Mouse (Mus musculus): ENCODE results near the gene Babam2. TPM values are rescaled to one million over a fixed set of nuclear protein-coding genes. Genes with fewer than 3 reads are reported as not detected.

Gene Babam2
- polyA plus RNA-seq, 1 experiment = 45.2 TPM

GRCm38 (mm10) chr5:31713280-31713711 lies 15.8 kb downstream of the Babam2 start:
- DNase-seq (ENCODE audit: extremely low spot score in 1 of 2, low spot score in 1 of 2) = no peak

GRCm38 (mm10) chr5:31713841-31714264 lies 16.4 kb downstream of the Babam2 start:
- DNase-seq (ENCODE audit: extremely low spot score in 1 of 2, low spot score in 1 of 2) = no peak

DNA sequence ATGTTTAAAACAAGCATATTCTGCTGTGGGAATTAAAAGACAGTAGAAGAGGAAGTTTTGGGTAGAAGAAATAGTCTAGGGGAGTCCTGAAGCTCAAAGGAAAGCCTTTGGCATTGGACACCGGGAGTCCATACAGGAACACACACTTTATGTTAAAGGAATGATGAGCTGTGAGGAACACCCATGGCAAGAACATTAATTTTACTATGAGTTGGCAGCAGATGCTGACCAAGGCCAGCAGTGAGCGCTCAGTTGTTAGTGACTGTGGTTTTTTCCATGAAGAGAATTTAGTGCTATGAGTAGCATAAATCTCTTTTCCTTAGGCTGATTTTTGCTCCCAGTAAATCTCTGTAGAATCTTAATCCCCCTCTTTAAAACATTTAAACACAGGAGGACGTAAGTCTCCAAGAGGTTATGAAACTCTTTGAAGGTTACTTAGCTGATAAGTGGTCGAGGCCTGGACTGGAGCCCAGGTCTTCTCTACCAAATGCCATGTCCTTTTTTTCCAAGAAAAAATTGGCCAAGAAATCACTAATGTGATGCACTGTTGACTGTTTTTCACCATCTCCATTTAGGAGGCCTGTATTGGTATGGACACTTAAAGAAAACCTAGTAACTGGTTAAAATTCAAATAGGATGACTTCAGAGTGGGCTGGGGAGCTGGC lies 18.1 kb downstream of the Babam2 start:
- DNase-seq (ENCODE audit: extremely low spot score in 1 of 2, low spot score in 1 of 2) = no peak

GRCm38 (mm10) chr5:31724519-31724918 lies 27.0 kb downstream of the Babam2 start:
- DNase-seq (ENCODE audit: extremely low spot score in 1 of 2, low spot score in 1 of 2) = no peak

DNA sequence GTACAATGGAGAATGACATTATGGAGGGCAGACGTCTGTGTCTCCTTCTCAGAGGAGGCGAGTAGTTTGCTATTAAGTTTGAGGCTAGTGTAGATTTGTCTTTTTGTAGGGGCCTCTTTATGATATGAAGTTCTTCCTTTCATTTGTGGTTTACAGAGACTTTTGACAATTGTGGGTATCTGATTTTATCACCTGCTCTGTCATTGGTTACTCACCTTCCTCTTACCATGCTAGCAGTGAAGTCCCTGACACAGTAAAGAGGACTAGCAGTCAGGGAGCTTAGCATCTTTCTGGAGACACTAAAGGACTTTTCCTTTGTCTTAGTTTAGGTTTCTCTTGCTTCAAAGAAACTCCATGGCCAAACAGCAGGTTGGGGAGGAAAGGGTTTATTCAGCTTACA lies 28.4 kb downstream of the Babam2 start:
- DNase-seq (ENCODE audit: extremely low spot score in 1 of 2, low spot score in 1 of 2) = no peak

DNA sequence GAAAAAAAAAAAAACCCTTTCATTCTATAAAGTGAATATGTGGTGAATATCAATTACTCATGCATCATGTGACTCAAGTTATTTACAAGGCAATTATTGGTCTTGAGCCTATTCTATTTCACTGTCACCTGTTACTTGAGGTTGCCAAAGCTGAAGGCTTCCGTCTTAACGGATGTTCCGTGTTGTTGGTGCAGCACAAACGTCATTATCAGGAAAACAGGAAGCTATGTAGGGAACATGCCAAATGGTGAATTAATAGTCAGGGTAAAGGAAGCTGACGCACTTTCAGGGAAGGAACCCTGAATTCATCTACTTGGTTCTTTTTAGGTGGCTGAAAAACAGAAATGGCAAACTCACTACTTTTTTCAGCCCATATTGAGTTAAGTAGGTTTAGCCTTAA lies 30.0 kb downstream of the Babam2 start:
- no peak for DNase-seq (ENCODE audit: extremely low spot score in 1 of 2, low spot score in 1 of 2)

GRCm38 (mm10) chr5:31732644-31733338 lies 35.3 kb downstream of the Babam2 start:
- no peak for DNase-seq (ENCODE audit: extremely low spot score in 1 of 2, low spot score in 1 of 2)

- DNase-seq (ENCODE audit: extremely low spot score in 1 of 2, low spot score in 1 of 2) = no peak
These were observed 44.4 kb downstream of the Babam2 start for GRCm38 (mm10) chr5:31741931-31742330.

DNA sequence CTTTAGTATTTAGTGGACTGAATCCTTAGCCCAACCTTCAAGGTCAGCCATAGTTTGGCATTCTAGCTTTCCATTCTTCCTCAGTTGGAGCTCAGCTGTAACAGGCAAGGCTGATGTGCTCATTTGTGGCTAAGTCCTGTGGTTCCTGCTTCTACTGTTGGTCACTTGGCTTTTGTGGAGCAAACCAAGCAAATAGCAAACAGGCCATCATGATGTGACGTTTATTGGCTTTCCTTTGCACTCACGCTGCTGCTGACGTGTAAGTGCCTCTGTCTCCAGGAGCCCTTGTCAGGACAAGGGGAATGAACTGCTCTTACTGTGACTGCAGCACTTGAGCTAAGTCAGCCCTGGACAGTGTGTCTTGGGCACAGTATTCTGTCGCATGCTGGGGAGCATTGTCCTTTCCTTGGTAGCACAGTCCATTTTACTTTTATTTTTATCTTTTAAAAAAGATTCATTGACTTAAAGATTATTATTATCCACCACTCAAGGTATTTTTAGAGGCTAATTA lies 45.1 kb downstream of the Babam2 start:
- DNase-seq (ENCODE audit: extremely low spot score in 1 of 2, low spot score in 1 of 2) = no peak

DNA sequence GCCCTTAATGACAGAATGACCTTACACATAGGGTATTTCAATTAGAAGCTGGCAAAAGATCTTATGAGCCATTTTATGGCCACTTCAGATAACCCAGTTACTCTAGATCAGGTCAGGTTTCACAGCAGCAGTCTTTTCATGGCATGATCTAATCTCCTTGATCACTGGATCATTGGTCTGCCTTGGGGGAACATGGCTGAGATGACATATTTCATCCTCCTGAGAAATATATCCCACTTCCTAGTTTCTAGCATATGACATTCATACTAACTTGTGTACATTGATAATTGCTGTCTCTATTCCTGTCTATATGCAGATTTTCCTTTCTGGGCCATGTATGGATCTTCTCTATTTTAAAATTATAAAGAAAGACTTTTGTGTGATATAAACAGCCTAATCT lies 51.9 kb downstream of the Babam2 start:
- DNase-seq (ENCODE audit: extremely low spot score in 1 of 2, low spot score in 1 of 2) = no peak

GRCm38 (mm10) chr5:31750231-31750925 lies 52.9 kb downstream of the Babam2 start:
- DNase-seq (ENCODE audit: extremely low spot score in 1 of 2, low spot score in 1 of 2) = peak; percentile 72 to 77

DNA sequence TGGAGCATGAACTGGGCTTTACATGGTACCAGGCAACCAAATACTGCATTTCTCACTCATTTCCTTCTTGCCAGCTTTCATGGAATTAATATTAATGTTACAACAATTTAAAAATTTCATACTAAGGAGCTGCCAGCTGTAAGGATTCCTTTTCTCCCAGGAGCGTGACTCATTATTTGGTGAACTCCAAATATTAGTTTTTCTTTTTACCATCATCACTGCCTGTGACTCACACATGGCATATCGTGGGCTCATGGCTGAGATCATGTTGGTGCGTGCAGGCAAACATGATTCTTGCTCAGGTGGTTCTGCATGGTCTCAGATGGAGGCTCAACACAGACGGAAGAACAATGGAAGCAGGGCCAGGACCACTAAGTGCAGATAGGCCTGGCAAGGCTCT lies 53.5 kb downstream of the Babam2 start:
- DNase-seq (ENCODE audit: extremely low spot score in 1 of 2, low spot score in 1 of 2) = no peak

DNA sequence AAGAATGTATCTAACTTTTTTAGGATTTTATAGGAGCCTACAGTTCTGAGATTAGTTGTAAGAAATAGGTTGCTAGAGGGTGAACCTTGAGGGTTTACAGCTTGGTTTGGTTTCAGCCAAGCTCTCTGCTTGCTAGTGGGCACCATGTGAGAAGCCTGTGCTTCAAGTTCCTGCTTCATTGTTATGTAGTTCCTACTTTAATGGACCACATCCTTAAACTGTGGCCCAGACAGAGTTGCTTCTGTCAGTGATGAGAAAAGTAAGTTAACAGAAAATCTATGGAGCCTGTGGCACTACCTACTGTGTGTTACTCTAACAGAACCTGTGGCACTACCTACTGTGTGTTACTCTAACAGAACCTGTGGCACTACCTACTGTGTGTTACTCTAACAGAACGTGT lies 57.1 kb downstream of the Babam2 start:
- no peak for DNase-seq (ENCODE audit: extremely low spot score in 1 of 2, low spot score in 1 of 2)

DNA sequence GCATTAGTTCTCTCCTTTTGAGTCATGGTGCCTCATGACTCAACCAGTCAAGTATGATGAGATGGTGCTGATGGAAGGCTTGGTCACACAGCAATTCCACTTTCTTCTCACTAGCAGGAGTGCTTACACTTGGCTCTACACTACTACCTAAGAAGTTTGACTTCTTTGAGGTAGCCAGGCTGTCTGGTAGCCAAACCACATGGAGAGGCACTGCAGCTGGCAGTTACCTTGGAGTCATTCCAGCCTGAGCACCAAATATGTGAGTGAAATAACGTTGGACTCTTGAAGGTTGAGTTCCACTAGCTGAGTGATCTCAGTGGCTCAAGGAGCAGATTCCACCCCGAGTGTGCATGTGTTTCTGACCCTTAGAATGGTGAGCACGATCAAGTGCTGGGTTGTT lies 57.8 kb downstream of the Babam2 start:
- no peak for DNase-seq (ENCODE audit: extremely low spot score in 1 of 2, low spot score in 1 of 2)

- no peak for DNase-seq (ENCODE audit: extremely low spot score in 1 of 2, low spot score in 1 of 2)
These were observed 61.0 kb downstream of the Babam2 start for GRCm38 (mm10) chr5:31758310-31759091.

- no peak for DNase-seq (ENCODE audit: extremely low spot score in 1 of 2, low spot score in 1 of 2)
These were observed 64.4 kb downstream of the Babam2 start for GRCm38 (mm10) chr5:31761836-31762235.

GRCm38 (mm10) chr5:31762773-31763172 lies 65.3 kb downstream of the Babam2 start:
- no peak for DNase-seq (ENCODE audit: extremely low spot score in 1 of 2, low spot score in 1 of 2)

DNA sequence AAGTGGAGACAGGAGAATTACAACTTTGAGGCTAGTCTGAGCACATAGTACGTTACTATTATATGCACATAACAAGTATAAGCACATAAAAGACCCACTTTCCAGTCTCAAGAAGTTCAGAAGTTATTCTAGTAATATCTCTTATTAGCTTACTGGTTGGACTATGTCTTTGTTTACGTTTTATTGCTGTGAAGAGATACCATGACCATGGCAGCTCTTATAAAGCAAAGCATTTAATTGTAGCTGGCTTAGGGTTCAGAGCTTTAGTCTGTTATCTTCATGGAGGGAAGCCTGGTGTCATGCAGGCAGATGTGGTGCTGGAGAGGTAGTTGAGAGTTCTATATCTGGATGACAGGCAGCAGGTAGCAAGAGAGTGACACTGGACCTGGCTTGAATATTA lies 68.3 kb downstream of the Babam2 start:
- DNase-seq (ENCODE audit: extremely low spot score in 1 of 2, low spot score in 1 of 2) = no peak

DNA sequence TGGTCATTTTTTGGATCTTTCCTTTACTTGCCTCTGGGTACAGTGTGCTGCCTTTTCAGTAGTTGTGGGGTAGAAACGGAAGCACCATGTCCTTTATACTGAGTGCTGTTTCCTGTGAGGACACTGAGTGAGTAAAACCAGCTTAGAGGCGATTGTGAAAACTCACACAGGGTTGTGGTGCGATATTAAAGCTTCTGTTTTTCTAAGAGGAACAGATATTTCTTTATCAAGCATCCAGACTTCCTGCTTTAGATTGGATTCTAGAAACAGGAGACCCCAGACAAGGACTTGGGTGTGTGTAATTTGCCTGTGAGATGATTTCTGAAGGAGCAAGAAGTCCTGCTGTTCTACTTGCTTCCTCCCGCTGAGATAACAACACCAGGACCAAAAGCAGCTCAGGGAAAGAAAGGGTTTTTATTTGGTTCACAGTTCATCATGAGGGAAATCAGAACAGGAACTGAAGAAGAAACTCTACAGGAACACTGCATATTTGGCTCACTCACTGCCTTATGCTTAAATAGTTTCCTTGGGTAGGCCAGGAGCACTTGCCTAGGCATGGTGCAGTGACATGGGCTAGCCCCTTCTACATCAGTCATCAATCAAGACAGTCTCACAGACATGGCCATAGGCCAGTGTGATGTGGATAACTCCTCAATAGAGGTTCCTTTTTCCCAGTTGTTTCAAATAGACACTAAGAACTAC lies 69.5 kb downstream of the Babam2 start:
- no peak for DNase-seq (ENCODE audit: extremely low spot score in 1 of 2, low spot score in 1 of 2)

- DNase-seq (ENCODE audit: extremely low spot score in 1 of 2, low spot score in 1 of 2) = no peak
These were observed 74.0 kb downstream of the Babam2 start for GRCm38 (mm10) chr5:31771486-31771885.

All from frontal cortex, adult 2 months (tissue).